Mouse (Mus musculus): ENCODE results near the gene Rcn3. TPM values are rescaled to one million over a fixed set of nuclear protein-coding genes. Genes with fewer than 3 reads are reported as not detected.

Gene Rcn3
- polyA plus RNA-seq, 1 experiment: 123 TPM

GRCm38 (mm10) chr7:45078513-45078912 is 13.5 kb downstream of the Rcn3 start:
- no peak overlapping the region for H3K4me3 ChIP-seq
- H3K4me2 ChIP-seq (ENCODE audit: low read depth): no peak overlapping the region
- H3K27me3 ChIP-seq (ENCODE audit: control insufficient read depth, insufficient read depth, insufficient read length): no peaks in the 10 kb centered on the region
- H3K36me3 ChIP-seq (ENCODE audit: control insufficient read depth, insufficient read depth): no peaks in the 10 kb centered on the region
- peaks cover 5% of the 10 kb centered on the region for H3K79me2 ChIP-seq (ENCODE audit: control insufficient read depth, insufficient read depth)
- H3ac ChIP-seq (ENCODE audit: control insufficient read depth, insufficient read length): no peak overlapping the region
- no peak for TF ChIP-seq TCF3 (IDR thresholded peaks at IDR 0.05; ENCODE audit: insufficient read length, low read depth)
- peak; percentile 12 for TF ChIP-seq POLR2AphosphoS2 (IDR thresholded peaks at IDR 0.05; ENCODE audit: insufficient read length, low read depth)

- H3K36me3 ChIP-seq (ENCODE audit: control insufficient read depth, insufficient read depth): no peaks in the 10 kb centered on the region
- no peak for TF ChIP-seq POLR2A (IDR thresholded peaks at IDR 0.05; ENCODE audit: insufficient read length, low read depth)
- no peak for TF ChIP-seq CEBPB (IDR thresholded peaks at IDR 0.05; ENCODE audit: insufficient read depth, poor library complexity, severe bottlenecking)
- TF ChIP-seq MYOG (IDR thresholded peaks at IDR 0.05; ENCODE audit: control insufficient read depth in 1 of 3, insufficient read depth in 1 of 3, insufficient read length in 2 of 3, low read depth in 2 of 3): no peak
- TF ChIP-seq POLR2AphosphoS2 (IDR thresholded peaks at IDR 0.05; ENCODE audit: insufficient read length, low read depth): no peak
- TF ChIP-seq MYOD1 (IDR thresholded peaks at IDR 0.05; ENCODE audit: control insufficient read depth in 1 of 3, insufficient read length in 2 of 3, low read depth in 2 of 3): no peak
- no peak for TF ChIP-seq USF1 (IDR thresholded peaks at IDR 0.05; ENCODE audit: low read depth)
- no peak for TF ChIP-seq MAX (IDR thresholded peaks at IDR 0.05; ENCODE audit: low read depth)
- TF ChIP-seq REST (IDR thresholded peaks at IDR 0.05; ENCODE audit: insufficient read depth, insufficient read length): no peak
- TF ChIP-seq SRF (IDR thresholded peaks at IDR 0.05; ENCODE audit: control insufficient read depth, insufficient read length, low read depth): no peak
- TF ChIP-seq TCF3 (IDR thresholded peaks at IDR 0.05; ENCODE audit: insufficient read length, low read depth): no peak
- no peak for TF ChIP-seq TCF12 (IDR thresholded peaks at IDR 0.05; ENCODE audit: insufficient read depth, poor library complexity, severe bottlenecking)
- TF ChIP-seq E2F4 (IDR thresholded peaks at IDR 0.05; ENCODE audit: insufficient read depth): no peak
- H3ac ChIP-seq (ENCODE audit: control insufficient read depth, insufficient read length): no peak overlapping the region
- H3K4me3 ChIP-seq: no peak overlapping the region
- no peaks in the 10 kb centered on the region for H3K27me3 ChIP-seq (ENCODE audit: control insufficient read depth, insufficient read depth, insufficient read length)
- peaks cover 12% of the 10 kb centered on the region for H3K79me2 ChIP-seq (ENCODE audit: control insufficient read depth, insufficient read depth)
- H3K4me2 ChIP-seq (ENCODE audit: low read depth): no peak overlapping the region
These were observed 14.2 kb downstream of the Rcn3 start for GRCm38 (mm10) chr7:45077829-45078228.

GRCm38 (mm10) chr7:45077322-45077721 is 14.7 kb downstream of the Rcn3 start:
- H3K4me2 ChIP-seq (ENCODE audit: low read depth): no peak overlapping the region
- no peak overlapping the region for H3ac ChIP-seq (ENCODE audit: control insufficient read depth, insufficient read length)
- no peaks in the 10 kb centered on the region for H3K36me3 ChIP-seq (ENCODE audit: control insufficient read depth, insufficient read depth)
- H3K79me2 ChIP-seq (ENCODE audit: control insufficient read depth, insufficient read depth): peaks cover 16% of the 10 kb centered on the region
- no peaks in the 10 kb centered on the region for H3K27me3 ChIP-seq (ENCODE audit: control insufficient read depth, insufficient read depth, insufficient read length)
- TF ChIP-seq E2F4 (IDR thresholded peaks at IDR 0.05; ENCODE audit: insufficient read depth): no peak
- no peak for TF ChIP-seq REST (IDR thresholded peaks at IDR 0.05; ENCODE audit: insufficient read depth, insufficient read length)
- TF ChIP-seq SRF (IDR thresholded peaks at IDR 0.05; ENCODE audit: control insufficient read depth, insufficient read length, low read depth): no peak
- no peak for TF ChIP-seq USF1 (IDR thresholded peaks at IDR 0.05; ENCODE audit: low read depth)
- TF ChIP-seq MYOD1 (IDR thresholded peaks at IDR 0.05; ENCODE audit: control insufficient read depth in 1 of 3, insufficient read length in 2 of 3, low read depth in 2 of 3): no peak
- TF ChIP-seq MAX (IDR thresholded peaks at IDR 0.05; ENCODE audit: low read depth): no peak
- no peak for TF ChIP-seq TCF12 (IDR thresholded peaks at IDR 0.05; ENCODE audit: insufficient read depth, poor library complexity, severe bottlenecking)
- TF ChIP-seq POLR2AphosphoS2 (IDR thresholded peaks at IDR 0.05; ENCODE audit: insufficient read length, low read depth): no peak
- no peak for TF ChIP-seq CEBPB (IDR thresholded peaks at IDR 0.05; ENCODE audit: insufficient read depth, poor library complexity, severe bottlenecking)
- no peak for TF ChIP-seq POLR2A (IDR thresholded peaks at IDR 0.05; ENCODE audit: insufficient read length, low read depth)
- TF ChIP-seq MYOG (IDR thresholded peaks at IDR 0.05; ENCODE audit: control insufficient read depth in 1 of 3, insufficient read depth in 1 of 3, insufficient read length in 2 of 3, low read depth in 2 of 3): no peak
- H3K4me3 ChIP-seq: no peak overlapping the region

- H3K4me2 ChIP-seq (ENCODE audit: low read depth): no peak overlapping the region
- no peak overlapping the region for H3ac ChIP-seq (ENCODE audit: control insufficient read depth, insufficient read length)
- peaks cover 24% of the 10 kb centered on the region for H3K79me2 ChIP-seq (ENCODE audit: control insufficient read depth, insufficient read depth)
- H3K36me3 ChIP-seq (ENCODE audit: control insufficient read depth, insufficient read depth): no peaks in the 10 kb centered on the region
- no peaks in the 10 kb centered on the region for H3K27me3 ChIP-seq (ENCODE audit: control insufficient read depth, insufficient read depth, insufficient read length)
- TF ChIP-seq MYOG (IDR thresholded peaks at IDR 0.05; ENCODE audit: control insufficient read depth in 1 of 3, insufficient read depth in 1 of 3, insufficient read length in 2 of 3, low read depth in 2 of 3): peak in 1 of 3 experiments; percentile 14
- peak; percentile 11 for TF ChIP-seq POLR2A (IDR thresholded peaks at IDR 0.05; ENCODE audit: insufficient read length, low read depth)
- no peak for TF ChIP-seq CEBPB (IDR thresholded peaks at IDR 0.05; ENCODE audit: insufficient read depth, poor library complexity, severe bottlenecking)
- H3K4me3 ChIP-seq: no peak overlapping the region
These were observed 15.5 kb downstream of the Rcn3 start for GRCm38 (mm10) chr7:45076501-45076900.

- TF ChIP-seq TCF3 (IDR thresholded peaks at IDR 0.05; ENCODE audit: insufficient read length, low read depth): no peak
- TF ChIP-seq MYOG (IDR thresholded peaks at IDR 0.05; ENCODE audit: control insufficient read depth in 1 of 3, insufficient read depth in 1 of 3, insufficient read length in 2 of 3, low read depth in 2 of 3): peak in 2 of 3 experiments; percentile 47 to 83
- TF ChIP-seq MYOD1 (IDR thresholded peaks at IDR 0.05; ENCODE audit: control insufficient read depth in 1 of 3, insufficient read length in 2 of 3, low read depth in 2 of 3): peak in 2 of 3 experiments; percentile 70 to 85
- TF ChIP-seq SRF (IDR thresholded peaks at IDR 0.05; ENCODE audit: control insufficient read depth, insufficient read length, low read depth): no peak
- TF ChIP-seq USF1 (IDR thresholded peaks at IDR 0.05; ENCODE audit: low read depth): no peak
- H3K36me3 ChIP-seq (ENCODE audit: control insufficient read depth, insufficient read depth): no peaks in the 10 kb centered on the region
- H3K4me3 ChIP-seq: no peak overlapping the region
- H3K79me2 ChIP-seq (ENCODE audit: control insufficient read depth, insufficient read depth): peaks cover 35% of the 10 kb centered on the region
- H3K27me3 ChIP-seq (ENCODE audit: control insufficient read depth, insufficient read depth, insufficient read length): no peaks in the 10 kb centered on the region
- H3K4me2 ChIP-seq (ENCODE audit: low read depth): peak overlapping the region; percentile 49
- no peak overlapping the region for H3ac ChIP-seq (ENCODE audit: control insufficient read depth, insufficient read length)
These were observed 16.6 kb downstream of the Rcn3 start for GRCm38 (mm10) chr7:45075405-45075804.

All from myocyte (in vitro differentiated cells).